8 mouse cellular contexts compared by ENCODE assay signal in the genomic region with DNA sequence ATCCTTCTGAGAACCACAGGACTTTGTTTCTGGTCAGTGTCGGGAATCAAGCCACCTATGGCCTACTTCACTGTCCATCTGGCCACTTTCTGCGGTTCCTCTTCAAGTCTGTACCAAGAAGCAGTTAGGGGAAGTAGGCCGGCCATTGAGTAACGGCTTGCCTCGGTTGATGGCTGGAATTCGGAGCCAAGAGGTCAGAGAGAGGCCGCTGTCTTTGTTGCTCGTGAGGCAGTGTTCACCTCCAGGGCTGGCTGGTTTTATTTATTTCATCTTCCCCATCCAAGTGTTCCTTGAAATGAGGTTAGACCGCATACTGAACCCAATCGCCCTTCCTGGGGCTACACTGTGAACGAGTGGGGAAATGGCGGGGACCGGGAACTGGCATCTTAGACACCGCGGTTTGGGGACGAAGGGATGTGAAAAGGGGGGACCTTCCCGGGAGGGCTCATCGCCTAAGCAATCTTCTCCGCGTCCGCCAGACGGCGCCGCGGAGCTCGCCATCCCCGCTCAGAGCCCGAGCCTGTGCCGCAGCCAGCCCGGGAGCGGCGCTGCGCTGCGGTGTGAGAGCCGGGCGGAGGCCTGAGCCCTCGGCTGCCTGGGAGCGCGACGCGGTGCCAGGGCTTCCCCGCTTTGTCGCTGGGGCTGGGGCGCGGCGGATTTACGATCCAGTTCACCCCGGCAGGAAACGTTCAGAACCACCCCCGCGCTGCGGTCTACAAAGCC. TPM values are rescaled to one million over a fixed set of nuclear protein-coding genes. Genes with fewer than 3 reads are reported as not detected.
DNase-seq lines count a peak whose midpoint lies in the region; ATAC-seq and TF ChIP-seq lines count a peak whose summit lies in the region.

Gene B4galnt1, plus strand, starts transcription at position 595 of the 723 bp plus-strand sequence.

- H3K27me3 ChIP-seq in embryonic facial prominence, embryonic 12.5 days: peaks cover 54% of the 10 kb centered on the region
- H3K27me3 ChIP-seq in kidney, embryonic 14.5 days (ENCODE audit: control insufficient read depth, insufficient read depth, low read length): peaks cover 44% of the 10 kb centered on the region
- 0 out of 2 replicates have a peak, but pooled peaks cover 3% of the 10 kb centered on the region for H3K27me3 ChIP-seq in midbrain, postnatal 0 days (ENCODE audit: insufficient read depth, low read length)
- no peaks in the 10 kb centered on the region for H3K27me3 ChIP-seq in spleen, adult 2 months (ENCODE audit: control insufficient read depth, insufficient read depth, low read length)

- no peak within 1 kb of the TSS for H3K27ac ChIP-seq in embryonic facial prominence, embryonic 12.5 days
- no peak within 1 kb of the TSS for H3K27ac ChIP-seq in kidney, embryonic 14.5 days (ENCODE audit: low read depth, low read length)
- H3K27ac ChIP-seq in midbrain, postnatal 0 days (ENCODE audit: low read depth, low read length): peak within 1 kb of the TSS; percentile 95
- H3K27ac ChIP-seq in spleen, adult 2 months (ENCODE audit: insufficient read depth, low read length): peak within 1 kb of the TSS; percentile 100

- peak within 1 kb of the TSS; percentile 47 for H3K9ac ChIP-seq in embryonic facial prominence, embryonic 12.5 days
- peak within 1 kb of the TSS; percentile 69 for H3K9ac ChIP-seq in kidney, embryonic 14.5 days (ENCODE audit: low read depth, low read length)
- H3K9ac ChIP-seq in midbrain, postnatal 0 days (replicated peaks; ENCODE audit: low read length, poor library complexity, severe bottlenecking): peak within 1 kb of the TSS; percentile 96

- H3K4me3 ChIP-seq in embryonic facial prominence, embryonic 12.5 days: peak within 1 kb of the TSS; percentile 64
- H3K4me3 ChIP-seq in kidney, embryonic 14.5 days (ENCODE audit: low read length): peak within 1 kb of the TSS; percentile 60
- peak within 1 kb of the TSS; percentile 92 for H3K4me3 ChIP-seq in midbrain, postnatal 0 days (ENCODE audit: low read depth, low read length)
- peak within 1 kb of the TSS; percentile 72 for H3K4me3 ChIP-seq in spleen, adult 2 months (ENCODE audit: extremely low read depth, insufficient read depth, insufficient read length)

- peak; percentile 61; the same call in 1 of the 2 replicates for TF ChIP-seq POLR2A in spleen, adult 2 months (IDR thresholded peaks at IDR 0.05; ENCODE audit: low read depth, low read length)

- peak; percentile 90 for TF ChIP-seq CTCF in midbrain, postnatal 0 days (IDR thresholded peaks at IDR 0.05)
- TF ChIP-seq CTCF in spleen, adult 2 months (IDR thresholded peaks at IDR 0.05; ENCODE audit: extremely low read depth, insufficient read depth, insufficient read length, insufficient replicate concordance): peak; percentile 83

- no peaks in the 10 kb centered on the region for H3K9me3 ChIP-seq in embryonic facial prominence, embryonic 12.5 days
- no peaks in the 10 kb centered on the region for H3K9me3 ChIP-seq in kidney, embryonic 14.5 days (ENCODE audit: control insufficient read depth, low read length)
- H3K9me3 ChIP-seq in midbrain, postnatal 0 days (ENCODE audit: low read length): no peaks in the 10 kb centered on the region

- DNase-seq in A20 (ENCODE audit: low read depth, low spot score): peak; percentile 93
- peak; percentile 77 for DNase-seq in adrenal gland, postnatal 25 days
- peak; percentile 61 to 71 for DNase-seq in heart, adult 9 months (ENCODE audit: low spot score in 2 of 2)
- DNase-seq in liver: peak; percentile 83
- peak; percentile 90 for DNase-seq in midbrain, postnatal 0 days (ENCODE audit: low spot score)
- DNase-seq in spleen, adult 2 months (ENCODE audit: low read depth in 1 of 2, low spot score in 2 of 2): peak; percentile 86 to 90

- H3K4me1 ChIP-seq in embryonic facial prominence, embryonic 12.5 days: peaks cover 6% of the 10 kb centered on the region
- H3K4me1 ChIP-seq in kidney, embryonic 14.5 days (ENCODE audit: control insufficient read depth, insufficient read depth, low read length): peaks cover 12% of the 10 kb centered on the region; the same call in 1 of the 2 replicates
- peaks cover 4% of the 10 kb centered on the region; the same call in 1 of the 2 replicates for H3K4me1 ChIP-seq in midbrain, postnatal 0 days (ENCODE audit: insufficient read depth, low read length)
- H3K4me1 ChIP-seq in spleen, adult 2 months (ENCODE audit: control insufficient read depth, insufficient read depth, insufficient read length): peaks cover 9% of the 10 kb centered on the region; the same call in 1 of the 2 replicates

- peak within 1 kb of the TSS; percentile 99 for H3K4me2 ChIP-seq in embryonic facial prominence, embryonic 12.5 days (replicated peaks)
- H3K4me2 ChIP-seq in kidney, embryonic 14.5 days (replicated peaks; ENCODE audit: low read depth, low read length): peak within 1 kb of the TSS; percentile 100
- peak within 1 kb of the TSS; percentile 77 for H3K4me2 ChIP-seq in midbrain, postnatal 0 days (ENCODE audit: low read depth, low read length, poor library complexity, severe bottlenecking)

- no peaks in the 10 kb centered on the region for H3K36me3 ChIP-seq in embryonic facial prominence, embryonic 12.5 days
- H3K36me3 ChIP-seq in kidney, embryonic 14.5 days (ENCODE audit: control insufficient read depth, insufficient read depth, low read length): no peaks in the 10 kb centered on the region
- 0 out of 2 replicates have a peak, but pooled peaks cover 5% of the 10 kb centered on the region for H3K36me3 ChIP-seq in midbrain, postnatal 0 days (ENCODE audit: insufficient read depth, low read length)
- H3K36me3 ChIP-seq in spleen, adult 2 months (ENCODE audit: control insufficient read depth, insufficient read depth, low read length): peaks cover 14% of the 10 kb centered on the region

- peak; percentile 81 for ATAC-seq in embryonic facial prominence, embryonic 12.5 days (ENCODE audit: insufficient number of reproducible peaks, insufficient read depth, low FRiP score, low TSS enrichment)
- peak; percentile 84 for ATAC-seq in kidney, embryonic 14.5 days (ENCODE audit: low FRiP score, low TSS enrichment)
- ATAC-seq in midbrain, postnatal 0 days (ENCODE audit: low FRiP score): peak; percentile 85

- WGBS in embryonic facial prominence, embryonic 12.5 days: 2% methylated on average over 46 of the region's 52 CpGs
- WGBS in kidney, embryonic 14.5 days: 2% methylated on average over 51 of the region's 52 CpGs
- 2% methylated on average over 52 of the region's 52 CpGs for WGBS in midbrain, postnatal 0 days
- 3% methylated on average over 49 of the region's 52 CpGs for WGBS in spleen, adult 2 months

RNA-seq across cellular contexts. Expression of gene B4galnt1, which starts in this region (rescaled TPM):
- total RNA-seq in adrenal gland, postnatal 25 days (2021): 6.8 and 8.5 TPM in 2 replicates
- 4.6 and 6.2 TPM in 2 replicates for polyA plus RNA-seq in embryonic facial prominence, embryonic 12.5 days (2016; fragmentation: Nextera tagmentation; extraction: Ambion mirVana)
- 6.2 and 8.7 TPM in 2 replicates for polyA plus RNA-seq in kidney, embryonic 14.5 days (2014; fragmentation: Nextera tagmentation; extraction: Ambion mirVana)
- 126 and 134 TPM in 2 replicates for total RNA-seq in midbrain, postnatal 0 days (2014; rRNA removed)
- polyA plus RNA-seq in midbrain, postnatal 0 days (2015; fragmentation: Nextera tagmentation; extraction: Ambion mirVana): 86.8 and 88.6 TPM in 2 replicates
- polyA plus RNA-seq in spleen, adult 2 months (2012; rRNA removed): 284 and 346 TPM in 2 replicates

Comparison
In these comparisons a context has a peak if more than half of its experiments do, and no peak if none do; other contexts are left out.
1. RNA of gene B4galnt1 (total RNA-seq): 126 to 134 TPM in midbrain, postnatal 0 days; 6.8 to 8.5 TPM in adrenal gland, postnatal 25 days; every median in the first group is over 10 times any median in the second.
2. H3K27ac ChIP-seq: peak in midbrain, postnatal 0 days (single experiment) and spleen, adult 2 months (single experiment); none in embryonic facial prominence, embryonic 12.5 days (single experiment) and kidney, embryonic 14.5 days (single experiment).
3. Peak in every context shown above with its lines, with median percentiles within 50 percentile points of each other: DNase-seq, ATAC-seq, H3K4me2 ChIP-seq, H3K4me3 ChIP-seq and H3K9ac ChIP-seq.